Mouse (Mus musculus) MEL (cell line): ENCODE data around the gene Tbc1d14.

ENCODE experiments used
- CTCF ChIP-seq, 3 experiments: IDR thresholded peaks in 2 of 3; conservative IDR thresholded peaks in 1 of 3; 2 replicates each; pipeline ENCODE4 v1.5.1; 2011 to 2012; ENCODE audit warnings: low read length in 3 of 3, low read depth in 2 of 3, mild to moderate bottlenecking in 2 of 3, improper control_type of control experiment in 1 of 3, inconsistent platforms in 1 of 3, mixed read lengths in 1 of 3, moderate library complexity in 1 of 3; ENCODE audit not compliant: control insufficient read depth in 1 of 3, insufficient read depth in 1 of 3, poor library complexity in 1 of 3, severe bottlenecking in 1 of 3
- ETS1 ChIP-seq: IDR thresholded peaks from 2 replicates; pipeline ENCODE4 v1.6.1; 2012; ENCODE audit warnings: low read depth, mild to moderate bottlenecking, inconsistent platforms, low read length, improper control_type of control experiment, moderate library complexity
- MXI1 ChIP-seq: IDR thresholded peaks from 2 replicates; pipeline ENCODE4 v1.6.1; 2011; ENCODE audit warnings: mild to moderate bottlenecking, low read depth, low read length, improper control_type of control experiment
- POLR2A ChIP-seq, 2 experiments: IDR thresholded peaks; 2 replicates each; pipeline ENCODE4 v1.6.1; 2011 to 2012; ENCODE audit warnings: low read length in 2 of 2, mild to moderate bottlenecking in 2 of 2, control low read depth in 1 of 2, improper control_type of control experiment in 1 of 2, low read depth in 1 of 2, moderate library complexity in 1 of 2; ENCODE audit not compliant: control insufficient read depth in 1 of 2, insufficient read depth in 1 of 2, poor library complexity in 1 of 2
- UBTF ChIP-seq: IDR thresholded peaks from 2 replicates; pipeline ENCODE4 v1.6.1; 2012; ENCODE audit warnings: low read depth, mild to moderate bottlenecking, inconsistent platforms, low read length, improper control_type of control experiment, moderate library complexity, borderline replicate concordance; ENCODE audit not compliant: insufficient read depth

- TF ChIP-seq POLR2A (IDR thresholded peaks at IDR 0.05; ENCODE audit: control insufficient read depth in 1 of 2, insufficient read depth in 1 of 2, low read depth in 1 of 2, low read length in 2 of 2, poor library complexity in 1 of 2) (no peak), ETS1 (no peak; the same call in 1 of the 2 replicates), UBTF (no peak), MXI1 (no peak), CTCF (IDR thresholded peaks at IDR 0.05 in 2 of 3, conservative IDR thresholded peaks at IDR 0.05 in 1 of 3; ENCODE audit: control insufficient read depth in 1 of 3, insufficient read depth in 1 of 3, low read depth in 2 of 3, low read length in 3 of 3, poor library complexity in 1 of 3, severe bottlenecking in 1 of 3) (peak in 2 of 3 experiments; percentile 56 to 57; a peak in 4 of 6 replicates)
Measured at GRCm38 (mm10) chr5:36597653-36598052, 4.6 kb upstream of the Tbc1d14 start.
